Mouse (Mus musculus) kidney, adult 2 months (tissue): Measurements from ENCODE around the gene Tmem109.

ENCODE experiments used
- CTCF ChIP-seq: fragments of 200-500 bp; conservative IDR thresholded peaks from 2 replicates; pipeline ENCODE4 v1.5.1; 2011; ENCODE audit warnings: low read depth, mild to moderate bottlenecking, control low read depth, low read length, moderate library complexity, mixed read lengths; ENCODE audit not compliant: insufficient read depth, insufficient read length
- POLR2A ChIP-seq: fragments of 200-500 bp; IDR thresholded peaks from one replicate; pipeline ENCODE4 v1.6.1; 2011; ENCODE audit warnings: low read depth, low read length, control low read depth

DNA sequence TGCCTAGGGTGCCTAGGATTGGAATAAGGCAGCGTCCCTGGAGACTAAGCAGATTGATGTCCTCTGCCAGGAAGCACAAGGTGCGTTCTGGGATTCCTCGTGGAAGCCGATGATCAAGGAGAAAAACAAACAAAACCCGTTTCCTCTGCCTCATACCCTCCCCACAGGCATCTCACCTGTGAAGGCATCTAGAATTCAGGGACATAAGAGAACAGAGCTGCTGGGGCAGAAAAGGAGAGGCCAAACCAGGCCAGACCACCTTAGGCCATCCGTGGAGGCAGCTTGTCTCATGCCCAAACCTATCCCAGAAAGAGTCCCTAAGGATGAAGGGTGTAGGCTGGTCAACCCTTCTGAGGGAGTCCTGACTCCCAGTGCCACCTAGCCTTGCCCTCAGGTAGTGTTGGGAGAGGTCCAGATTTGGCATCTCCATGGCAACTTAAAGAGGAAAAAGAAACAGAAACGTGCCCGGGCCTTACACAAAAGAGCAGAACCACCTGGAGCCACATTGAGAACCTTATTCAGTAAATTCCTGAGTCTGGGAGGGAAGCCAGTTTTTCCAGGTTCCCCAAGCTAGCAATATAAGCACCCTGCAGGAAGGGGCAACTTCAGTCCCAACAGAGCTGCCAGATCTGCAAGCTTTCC, 11.8 kb downstream of the Tmem109 start, which contains the start of gene Tmem132a:
- no peak for TF ChIP-seq POLR2A
- no peak for TF ChIP-seq CTCF
